Mouse (Mus musculus) heart, postnatal 14 days (tissue): Measurements from ENCODE around the gene Efcab10. TPM values are rescaled to one million over a fixed set of nuclear protein-coding genes. Genes with fewer than 3 reads are reported as not detected.

Source experiments
- DNase-seq, 2 experiments: peaks; one replicate each; pipeline ENCODE4 v3.0.0; 2021 to 2022
- intact Hi-C: fragments of 180-260 bp; cut with DNase I; formaldehyde crosslinking; loops from one replicate; pipeline ENCODE4 v1.15.1; 2025
- total RNA-seq, 2 experiments: library from RNA; stranded (reverse); gene quantifications; 2 replicates each; pipeline ENCODE4 v1.2.3; 2021

Efcab10 gene
- total RNA-seq, 2 experiments from 2014 or later = 0.45 TPM; not detected in 1

DNA sequence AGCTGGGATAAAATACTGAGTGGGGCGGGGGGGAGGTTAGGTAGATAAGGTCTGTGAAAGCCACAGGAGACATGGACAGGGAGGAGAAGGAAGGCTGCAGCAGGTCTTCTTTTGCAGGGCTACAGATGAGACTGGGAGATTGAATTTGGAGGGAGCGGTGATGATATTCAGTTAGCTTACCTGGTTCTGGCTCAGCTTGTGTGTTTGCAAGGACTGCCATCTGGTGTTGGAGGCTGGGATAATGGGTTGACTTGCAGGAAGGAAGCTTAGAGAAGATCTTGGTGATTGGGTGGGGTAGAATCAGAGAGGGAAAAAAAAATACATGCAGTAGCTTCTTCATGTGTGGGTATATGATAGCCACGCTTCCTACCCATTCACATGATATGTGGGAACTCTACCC, 29.7 kb downstream of the Efcab10 start:
- DNase-seq = peak; percentile 6 to 34
- intact Hi-C loops = loop anchor here (1.0 to 10.0 kb wide), 2 partner anchors 35 to 510 kb away; no protein-coding TSS in a partner anchor

DNA sequence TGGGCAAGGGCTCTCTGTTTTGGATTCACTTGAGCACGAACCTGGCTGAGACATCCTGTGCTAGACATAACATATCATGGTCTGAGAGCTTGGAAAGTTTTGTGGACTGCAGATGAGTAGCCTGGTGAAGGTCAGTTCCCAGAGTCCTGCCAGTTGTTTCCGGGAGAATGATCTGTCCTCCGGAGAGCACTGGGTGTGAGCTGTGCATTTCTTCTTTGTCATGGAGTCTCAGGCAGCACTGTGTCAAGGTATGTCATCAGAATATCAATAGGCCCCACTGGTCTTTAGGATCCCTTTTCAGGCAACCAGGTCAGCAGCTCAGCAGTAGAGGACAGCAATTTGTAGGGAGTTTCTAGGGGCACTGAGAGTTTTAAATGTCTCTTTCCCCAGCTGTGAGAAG, 32.6 kb downstream of the Efcab10 start:
- intact Hi-C loops = loop anchor here (1.0 to 10.0 kb wide), 2 partner anchors 41 to 512 kb away; no protein-coding TSS in a partner anchor
- no peak for DNase-seq

DNA sequence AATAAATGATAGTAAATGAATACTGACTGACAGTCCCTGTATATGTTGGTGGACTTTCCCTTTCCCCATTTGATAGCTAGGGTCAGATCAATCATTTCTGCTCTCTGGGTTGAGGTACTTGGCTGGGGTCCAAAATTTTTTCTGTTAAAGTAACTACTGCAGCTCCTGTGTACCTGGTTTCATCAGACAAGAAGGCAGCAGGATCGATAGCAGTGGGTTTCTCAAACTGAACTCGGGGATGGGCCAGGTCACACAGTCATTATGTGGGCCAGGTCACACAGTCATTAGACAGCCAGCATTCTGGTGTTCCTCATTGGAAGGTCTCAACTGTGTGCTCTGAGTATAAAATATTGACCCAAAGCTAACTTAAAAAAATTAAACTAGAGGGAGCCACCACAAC, 33.1 kb downstream of the Efcab10 start:
- intact Hi-C loops = loop anchor here (1.0 to 10.0 kb wide), 2 partner anchors 41 to 513 kb away; no protein-coding TSS in a partner anchor
- DNase-seq = no peak

DNA sequence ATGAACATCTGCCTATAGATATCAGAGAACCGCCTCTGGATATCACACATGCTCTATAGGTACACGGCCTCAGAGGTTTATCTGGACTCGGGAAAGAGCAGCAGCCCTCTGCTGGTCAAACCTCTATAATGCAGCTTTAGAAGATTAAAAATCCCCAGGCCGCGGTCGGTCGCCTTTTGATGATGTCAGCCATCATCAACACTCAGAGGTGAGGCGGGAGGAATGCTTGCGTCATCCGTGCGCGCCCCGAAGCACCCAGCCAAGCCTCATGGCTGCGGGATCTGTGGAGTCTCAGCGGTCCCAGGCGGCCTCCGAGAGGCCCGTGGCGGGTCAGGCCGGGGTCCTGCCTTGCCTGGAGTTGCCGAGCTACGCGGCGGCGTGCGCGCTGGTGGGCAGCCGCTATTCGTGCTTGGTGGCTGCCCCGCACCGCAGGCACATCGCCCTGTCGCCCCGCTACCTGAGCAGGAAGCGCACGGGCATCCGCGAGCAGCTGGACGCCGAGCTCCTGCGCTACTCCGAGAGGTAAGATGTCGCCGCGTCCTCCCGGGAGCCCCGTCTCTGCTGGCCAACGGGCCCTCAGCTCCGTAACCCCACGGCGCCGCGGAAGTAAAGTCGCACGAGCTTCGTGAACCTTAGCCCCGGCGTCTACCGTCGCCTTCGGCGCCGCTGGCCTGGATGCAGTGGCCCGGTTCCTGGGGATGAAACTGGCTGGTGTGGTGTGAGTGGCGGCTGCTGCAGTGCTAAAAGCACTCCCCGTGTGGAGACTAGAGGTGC, 34.9 kb downstream of the Efcab10 start, which contains the start of gene Twistnb:
Gene Twistnb, plus strand, starts transcription at position 249 of the 774 bp plus-strand sequence.
- intact Hi-C loops = loop anchor here (10.0 kb wide), 1 partner anchor 515 kb away; no protein-coding TSS in a partner anchor
- peak; percentile 96 to 98 for DNase-seq

DNA sequence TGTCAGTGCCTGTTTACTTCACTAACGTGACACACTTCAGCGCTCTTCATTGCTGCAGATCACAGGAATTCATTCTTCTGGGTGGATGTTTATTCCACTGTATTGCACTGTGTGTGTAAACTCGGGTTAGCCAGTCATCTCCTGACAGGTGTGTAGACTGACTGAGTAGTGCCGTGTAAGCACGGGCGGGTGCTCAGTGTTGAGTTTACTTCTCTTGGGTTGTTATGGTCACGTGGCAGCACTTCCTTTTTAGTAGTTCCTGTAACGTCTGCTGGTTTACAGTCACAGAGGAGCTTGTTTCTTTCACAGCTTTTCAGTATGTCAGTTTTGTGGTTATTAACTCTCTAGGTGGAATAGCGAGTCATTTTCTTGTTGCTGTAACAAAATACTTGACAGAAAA, 39.2 kb downstream of the Efcab10 start:
- DNase-seq = no peak
- intact Hi-C loops = no loop called here

DNA sequence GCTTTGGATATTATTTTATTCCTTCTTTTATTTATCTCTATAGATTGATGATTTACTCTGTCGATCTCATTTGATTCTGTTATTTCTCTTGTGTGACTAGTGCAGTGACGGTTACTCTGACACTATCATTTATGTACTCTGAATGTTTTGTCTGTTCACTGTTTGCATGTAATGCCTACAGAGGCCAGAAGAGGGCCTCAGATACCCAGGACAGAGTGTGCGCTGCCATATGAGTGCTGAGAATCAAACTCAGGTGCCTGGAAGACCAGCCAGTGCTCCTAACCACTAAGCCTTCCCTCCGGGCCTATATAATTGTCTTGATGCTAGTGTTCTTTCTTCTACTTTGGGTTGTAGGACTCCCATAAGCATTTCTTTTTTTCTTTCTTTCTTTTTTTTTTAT, 40.1 kb downstream of the Efcab10 start:
- intact Hi-C loops = no loop called here
- DNase-seq = no peak

Other genes with a start within 250 kb of the Efcab10 start
- 10 to 100 TPM; 17.1 to 18.6 TPM for gene Atxn7l1, start 247.2 kb upstream of the Efcab10 start, total RNA-seq
- 1 to 10 TPM; 8.6 to 9.3 TPM for gene Twistnb, start 34.8 kb downstream of the Efcab10 start, total RNA-seq